Mouse (Mus musculus): ENCODE data around the gene Lrrc55. TPM values are rescaled to one million over a fixed set of nuclear protein-coding genes. Genes with fewer than 3 reads are reported as not detected.

Lrrc55 gene
- polyA plus RNA-seq, 1 experiment from 2014 or later = 0.10 TPM

DNA sequence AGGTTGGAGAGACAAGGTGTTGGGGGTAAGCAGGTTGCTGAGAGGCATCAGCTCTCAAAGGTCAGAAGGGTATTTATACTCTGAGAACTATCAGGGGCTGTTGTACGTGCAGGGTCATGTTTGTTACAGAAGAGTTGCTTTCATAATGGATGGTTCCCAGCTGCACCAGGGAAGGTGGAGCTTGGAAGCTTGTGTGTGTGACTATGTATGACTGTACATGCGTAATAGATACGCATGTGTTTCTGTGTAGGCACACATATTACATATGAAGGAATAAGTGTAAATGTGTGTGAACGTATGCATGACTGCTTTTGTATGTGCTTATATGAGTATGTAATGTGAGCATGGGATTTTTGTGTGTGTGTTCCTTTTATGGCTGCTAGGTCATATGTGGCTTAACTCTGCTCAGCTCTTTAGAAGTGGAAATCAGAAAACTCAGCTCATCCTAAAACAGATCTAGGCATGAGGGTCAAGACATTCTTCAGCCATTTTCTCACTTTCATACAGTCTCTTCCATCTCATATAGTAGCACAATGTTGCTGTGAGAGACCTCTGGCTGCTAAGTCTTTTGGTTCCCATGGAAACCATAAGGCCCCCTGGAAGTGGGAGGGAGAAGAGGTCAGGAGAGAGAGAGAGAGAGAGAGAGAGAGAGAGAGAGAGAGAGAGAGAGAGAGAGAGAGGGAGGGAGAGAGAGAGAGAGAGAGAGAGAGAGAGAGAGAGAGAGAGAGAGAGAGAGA, 35.9 kb downstream of the Lrrc55 start:
- Histone ChIP-seq H3K4me1 (ENCODE audit: insufficient read depth, low read depth, low read length) (no peaks in the 10 kb centered on the region), H3K9me3 (ENCODE audit: low read length) (no peaks in the 10 kb centered on the region), H3K36me3 (ENCODE audit: insufficient read depth, low read length) (no peaks in the 10 kb centered on the region), H3K27ac (ENCODE audit: low read length) (no peak overlapping the region), H3K27me3 (replicated peaks; ENCODE audit: insufficient read depth, low read length) (no peaks in the 10 kb centered on the region), H3K4me2 (replicated peaks; ENCODE audit: low read depth, low read length) (no peak overlapping the region), H3K9ac (replicated peaks; ENCODE audit: low read depth) (no peak overlapping the region), H3K4me3 (ENCODE audit: low read depth, low read length) (no peak overlapping the region)
- TF ChIP-seq EP300 (IDR thresholded peaks at IDR 0.05) (no peak), CTCF (IDR thresholded peaks at IDR 0.05) (no peak)
- no peak for ATAC-seq
- WGBS = 63% methylated on average over 4 of the region's 4 CpGs
- no peak for DNase-seq (ENCODE audit: low spot score)

DNA sequence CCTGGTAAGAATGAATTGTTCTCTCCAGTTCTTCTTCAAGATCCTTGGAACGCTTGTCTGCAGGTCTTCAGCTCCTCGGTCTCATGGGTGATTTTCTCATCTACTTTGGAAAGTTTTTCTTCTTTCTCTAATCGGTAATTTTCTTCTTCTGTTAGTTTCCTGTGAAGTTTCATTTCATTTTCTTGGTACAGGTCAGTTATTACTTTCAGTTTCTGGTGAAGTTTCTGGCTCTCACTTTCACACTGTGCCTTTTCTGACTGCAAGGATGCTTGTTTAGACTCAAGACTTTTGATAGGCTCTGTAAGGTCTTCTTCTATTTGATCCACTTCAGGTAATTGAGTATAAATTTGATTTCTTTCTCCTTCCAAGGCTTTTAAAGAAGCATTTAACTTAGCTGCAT, 39.6 kb downstream of the Lrrc55 start:
- H3K4me3 ChIP-seq (ENCODE audit: low read depth, low read length) = no peak overlapping the region
- no peaks in the 10 kb centered on the region for H3K27me3 ChIP-seq (replicated peaks; ENCODE audit: insufficient read depth, low read length)
- WGBS = 85% methylated on average over 3 of the region's 3 CpGs
- no peaks in the 10 kb centered on the region for H3K36me3 ChIP-seq (ENCODE audit: insufficient read depth, low read length)
- no peak for TF ChIP-seq EP300 (IDR thresholded peaks at IDR 0.05)
- no peak for ATAC-seq
- no peak overlapping the region for H3K27ac ChIP-seq (ENCODE audit: low read length)
- H3K9me3 ChIP-seq (ENCODE audit: low read length) = no peaks in the 10 kb centered on the region
- no peaks in the 10 kb centered on the region for H3K4me1 ChIP-seq (ENCODE audit: insufficient read depth, low read depth, low read length)
- no peak overlapping the region for H3K4me2 ChIP-seq (replicated peaks; ENCODE audit: low read depth, low read length)
- no peak overlapping the region for H3K9ac ChIP-seq (replicated peaks; ENCODE audit: low read depth)
- no peak for DNase-seq (ENCODE audit: low spot score)

DNA sequence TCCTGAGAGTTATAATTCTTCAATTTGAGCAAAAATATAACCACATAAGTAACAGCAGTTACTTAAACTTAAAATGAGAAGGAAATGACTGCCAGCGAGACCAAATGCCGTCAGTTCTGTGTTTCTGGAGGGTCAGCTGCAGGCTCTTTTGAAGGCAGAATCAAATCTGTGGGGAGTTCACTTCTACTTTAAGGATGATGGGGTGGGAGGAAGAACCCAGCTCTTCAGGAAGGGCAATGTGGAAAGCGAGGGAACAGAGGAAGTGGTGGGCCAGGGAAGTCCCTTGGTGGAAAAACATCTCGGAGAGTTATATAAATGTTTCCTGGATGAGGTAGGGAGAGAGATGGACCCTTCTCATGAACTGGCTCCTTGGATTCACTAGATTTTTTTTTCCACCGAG, 40.9 kb downstream of the Lrrc55 start:
- no peak for DNase-seq (ENCODE audit: low spot score)
- no peak for TF ChIP-seq CTCF (IDR thresholded peaks at IDR 0.05)
- TF ChIP-seq EP300 (IDR thresholded peaks at IDR 0.05) = no peak
- Histone ChIP-seq H3K27me3 (replicated peaks; ENCODE audit: insufficient read depth, low read length) (no peaks in the 10 kb centered on the region), H3K4me1 (ENCODE audit: insufficient read depth, low read depth, low read length) (no peaks in the 10 kb centered on the region), H3K4me3 (ENCODE audit: low read depth, low read length) (no peak overlapping the region), H3K27ac (ENCODE audit: low read length) (no peak overlapping the region), H3K4me2 (replicated peaks; ENCODE audit: low read depth, low read length) (no peak overlapping the region), H3K36me3 (ENCODE audit: insufficient read depth, low read length) (no peaks in the 10 kb centered on the region), H3K9me3 (ENCODE audit: low read length) (no peaks in the 10 kb centered on the region), H3K9ac (replicated peaks; ENCODE audit: low read depth) (no peak overlapping the region)
- WGBS = 77% methylated on average over 5 of the region's 5 CpGs
- ATAC-seq = no peak

DNA sequence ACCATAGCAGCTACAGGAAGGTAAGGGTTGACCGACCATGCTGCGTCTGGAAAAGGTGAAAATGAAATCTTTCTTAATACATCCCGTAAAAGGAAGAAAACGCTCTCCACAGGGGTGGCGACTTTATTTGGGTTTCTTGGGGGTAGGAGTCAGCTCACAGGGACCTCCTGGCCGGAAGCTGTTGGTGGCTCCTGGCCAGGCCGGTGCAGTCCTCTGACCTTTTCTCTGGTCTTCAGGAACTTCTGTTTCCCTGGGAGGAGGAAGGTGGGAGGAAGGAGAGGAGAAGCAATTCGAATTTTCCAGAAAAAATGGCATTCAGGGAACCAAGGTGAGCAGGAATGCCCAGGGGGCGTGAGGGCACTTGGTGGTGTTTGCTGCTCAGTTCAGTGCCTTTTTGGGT, 41.7 kb downstream of the Lrrc55 start:
- no peak for DNase-seq (ENCODE audit: low spot score)
- no peak for ATAC-seq
- 68% methylated on average over 9 of the region's 9 CpGs for WGBS

DNA sequence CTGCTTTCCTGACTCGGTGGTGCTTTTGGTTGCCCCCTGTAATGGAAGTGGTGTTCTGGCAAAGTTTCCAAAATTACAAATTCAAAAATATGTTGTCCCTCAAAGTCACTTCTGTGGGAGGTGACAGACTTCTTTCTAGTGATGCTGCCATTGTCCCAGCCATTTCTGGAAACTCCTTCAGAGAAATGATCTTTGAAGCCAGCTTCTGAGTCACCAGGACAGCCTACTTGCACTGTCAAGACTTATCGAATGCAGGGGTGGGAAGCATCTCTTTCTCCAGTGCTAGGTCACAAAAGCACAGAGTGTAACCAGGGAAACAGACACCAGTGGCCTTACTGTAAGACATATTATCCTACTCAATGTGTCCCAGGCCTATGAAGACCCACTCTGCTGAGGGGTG, 45.8 kb downstream of the Lrrc55 start:
- no peaks in the 10 kb centered on the region for H3K36me3 ChIP-seq (ENCODE audit: insufficient read depth, low read length)
- 70% methylated on average over 2 of the region's 2 CpGs for WGBS

More for the DNA sequence above, 41.7 kb downstream of the Lrrc55 start:
- Histone ChIP-seq H3K27me3 (replicated peaks; ENCODE audit: insufficient read depth, low read length) (no peaks in the 10 kb centered on the region), H3K4me2 (replicated peaks; ENCODE audit: low read depth, low read length) (no peak overlapping the region), H3K4me1 (ENCODE audit: insufficient read depth, low read depth, low read length) (no peaks in the 10 kb centered on the region), H3K9ac (replicated peaks; ENCODE audit: low read depth) (no peak overlapping the region), H3K27ac (ENCODE audit: low read length) (no peak overlapping the region), H3K4me3 (ENCODE audit: low read depth, low read length) (no peak overlapping the region), H3K9me3 (ENCODE audit: low read length) (no peaks in the 10 kb centered on the region), H3K36me3 (ENCODE audit: insufficient read depth, low read length) (no peaks in the 10 kb centered on the region)
- no peak for TF ChIP-seq EP300 (IDR thresholded peaks at IDR 0.05)
- no peak for TF ChIP-seq CTCF (IDR thresholded peaks at IDR 0.05)

DNA sequence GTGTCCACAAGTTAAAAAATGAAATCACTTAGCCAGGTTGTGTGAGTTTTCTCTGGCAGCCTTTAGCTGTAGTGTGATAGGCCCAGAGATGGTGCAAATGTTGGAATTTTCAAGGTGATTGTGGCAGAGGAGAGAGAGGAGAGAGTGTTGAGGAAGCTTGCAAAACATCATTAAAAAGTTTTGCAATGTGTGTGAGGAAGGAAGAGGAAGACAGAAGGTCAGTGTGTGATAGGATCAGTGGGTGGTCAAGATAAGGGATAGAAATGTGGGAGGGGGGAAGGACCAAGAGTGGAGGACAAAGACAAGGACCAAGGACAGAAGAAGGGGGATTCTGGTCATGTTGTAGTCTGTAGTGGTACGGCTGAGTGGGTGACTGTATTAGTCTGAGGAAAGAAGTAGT, 46.6 kb downstream of the Lrrc55 start:
- TF ChIP-seq EP300 (IDR thresholded peaks at IDR 0.05) (no peak), CTCF (IDR thresholded peaks at IDR 0.05) (no peak)
- Histone ChIP-seq H3K4me1 (ENCODE audit: insufficient read depth, low read depth, low read length) (no peaks in the 10 kb centered on the region), H3K4me3 (ENCODE audit: low read depth, low read length) (no peak overlapping the region), H3K36me3 (ENCODE audit: insufficient read depth, low read length) (no peaks in the 10 kb centered on the region), H3K9ac (replicated peaks; ENCODE audit: low read depth) (no peak overlapping the region), H3K4me2 (replicated peaks; ENCODE audit: low read depth, low read length) (no peak overlapping the region), H3K27ac (ENCODE audit: low read length) (no peak overlapping the region), H3K27me3 (replicated peaks; ENCODE audit: insufficient read depth, low read length) (no peaks in the 10 kb centered on the region), H3K9me3 (ENCODE audit: low read length) (no peaks in the 10 kb centered on the region)
- WGBS = 71% methylated on average over 1 of the region's 1 CpGs
- no peak for ATAC-seq
- DNase-seq (ENCODE audit: low spot score) = no peak

More for the DNA sequence above, 45.8 kb downstream of the Lrrc55 start:
- Histone ChIP-seq H3K4me1 (ENCODE audit: insufficient read depth, low read depth, low read length) (no peaks in the 10 kb centered on the region), H3K27me3 (replicated peaks; ENCODE audit: insufficient read depth, low read length) (no peaks in the 10 kb centered on the region), H3K27ac (ENCODE audit: low read length) (no peak overlapping the region), H3K4me3 (ENCODE audit: low read depth, low read length) (no peak overlapping the region), H3K9me3 (ENCODE audit: low read length) (no peaks in the 10 kb centered on the region), H3K9ac (replicated peaks; ENCODE audit: low read depth) (no peak overlapping the region), H3K4me2 (replicated peaks; ENCODE audit: low read depth, low read length) (no peak overlapping the region)
- no peak for TF ChIP-seq EP300 (IDR thresholded peaks at IDR 0.05)
- no peak for TF ChIP-seq CTCF (IDR thresholded peaks at IDR 0.05)
- ATAC-seq (no peak), DNase-seq (ENCODE audit: low spot score) (no peak)

All from lung, postnatal 0 days (tissue).